Mouse (Mus musculus): Measurements from ENCODE around the gene Bcl2l11. TPM values are rescaled to one million over a fixed set of nuclear protein-coding genes. Genes with fewer than 3 reads are reported as not detected.

The Bcl2l11 gene
- polyA plus RNA-seq, 1 experiment from 2014 or later, result 19.7 TPM

GRCm38 (mm10) chr2:128132635-128133034 lies 6.8 kb downstream of the Bcl2l11 start:
- H3K27me3 ChIP-seq, result no peaks in the 10 kb centered on the region
- H3K9me3 ChIP-seq, result no peaks in the 10 kb centered on the region
- ATAC-seq (ENCODE audit: insufficient number of reproducible peaks, low FRiP score, low TSS enrichment, low read depth), result no peak
- peaks cover 33% of the 10 kb centered on the region for H3K36me3 ChIP-seq
- no peak overlapping the region for H3K4me3 ChIP-seq
- H3K4me1 ChIP-seq, result peaks cover 36% of the 10 kb centered on the region
- no peak overlapping the region for H3K4me2 ChIP-seq
- no peak overlapping the region for H3K9ac ChIP-seq
- WGBS, result 85% methylated on average over 5 of the region's 5 CpGs
- no peak overlapping the region for H3K27ac ChIP-seq

GRCm38 (mm10) chr2:128133865-128134264 lies 8.0 kb downstream of the Bcl2l11 start:
- no peak overlapping the region for H3K27ac ChIP-seq
- no peaks in the 10 kb centered on the region for H3K27me3 ChIP-seq
- no peak overlapping the region for H3K4me3 ChIP-seq
- H3K4me1 ChIP-seq, result peaks cover 35% of the 10 kb centered on the region
- ATAC-seq (ENCODE audit: insufficient number of reproducible peaks, low FRiP score, low TSS enrichment, low read depth), result no peak
- no peak overlapping the region for H3K4me2 ChIP-seq
- no peak overlapping the region for H3K9ac ChIP-seq
- no peaks in the 10 kb centered on the region for H3K9me3 ChIP-seq
- peaks cover 33% of the 10 kb centered on the region for H3K36me3 ChIP-seq

- Histone ChIP-seq H3K4me2 (no peak overlapping the region), H3K27ac (no peak overlapping the region), H3K9ac (no peak overlapping the region), H3K4me1 (peaks cover 41% of the 10 kb centered on the region), H3K4me3 (no peak overlapping the region), H3K36me3 (peaks cover 33% of the 10 kb centered on the region), H3K27me3 (no peaks in the 10 kb centered on the region), H3K9me3 (no peaks in the 10 kb centered on the region)
- 60% methylated on average over 5 of the region's 5 CpGs for WGBS
- ATAC-seq (ENCODE audit: insufficient number of reproducible peaks, low FRiP score, low TSS enrichment, low read depth), result no peak
Measured at GRCm38 (mm10) chr2:128134474-128134873, 8.6 kb downstream of the Bcl2l11 start.

DNA sequence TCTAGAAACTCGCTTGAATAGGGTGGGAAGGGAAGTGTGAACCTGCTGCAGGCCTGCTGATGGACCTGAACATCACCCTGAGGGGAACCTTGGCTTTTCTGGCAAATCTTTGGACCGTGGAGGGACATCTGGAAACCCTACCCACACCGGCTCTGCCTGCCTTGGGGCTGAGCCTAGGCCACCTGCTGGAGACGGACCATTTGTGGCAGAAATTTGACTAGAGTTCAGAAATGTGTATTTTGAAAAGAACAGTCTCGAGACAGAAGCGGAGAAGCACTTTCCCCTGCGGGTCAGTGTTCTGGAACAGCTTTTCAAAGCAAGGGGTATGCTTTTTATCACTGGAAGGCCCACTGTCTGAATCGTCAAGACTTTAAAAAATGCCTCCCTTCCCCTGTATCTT lies 9.1 kb downstream of the Bcl2l11 start:
- H3K27me3 ChIP-seq, result no peaks in the 10 kb centered on the region
- H3K4me3 ChIP-seq, result no peak overlapping the region
- no peaks in the 10 kb centered on the region for H3K9me3 ChIP-seq
- no peak overlapping the region for H3K9ac ChIP-seq
- peaks cover 45% of the 10 kb centered on the region for H3K4me1 ChIP-seq
- H3K36me3 ChIP-seq, result peaks cover 32% of the 10 kb centered on the region
- H3K27ac ChIP-seq, result no peak overlapping the region
- 52% methylated on average over 8 of the region's 8 CpGs for WGBS
- no peak for ATAC-seq (ENCODE audit: insufficient number of reproducible peaks, low FRiP score, low TSS enrichment, low read depth)
- H3K4me2 ChIP-seq, result no peak overlapping the region

- ATAC-seq (ENCODE audit: insufficient number of reproducible peaks, low FRiP score, low TSS enrichment, low read depth), result no peak
- Histone ChIP-seq H3K27me3 (no peaks in the 10 kb centered on the region), H3K4me2 (no peak overlapping the region), H3K36me3 (peaks cover 22% of the 10 kb centered on the region), H3K9ac (no peak overlapping the region), H3K4me3 (no peak overlapping the region), H3K9me3 (no peaks in the 10 kb centered on the region), H3K27ac (no peak overlapping the region), H3K4me1 (peaks cover 47% of the 10 kb centered on the region)
- 83% methylated on average over 16 of the region's 16 CpGs for WGBS
Measured at GRCm38 (mm10) chr2:128136769-128137433, 11.1 kb downstream of the Bcl2l11 start.

DNA sequence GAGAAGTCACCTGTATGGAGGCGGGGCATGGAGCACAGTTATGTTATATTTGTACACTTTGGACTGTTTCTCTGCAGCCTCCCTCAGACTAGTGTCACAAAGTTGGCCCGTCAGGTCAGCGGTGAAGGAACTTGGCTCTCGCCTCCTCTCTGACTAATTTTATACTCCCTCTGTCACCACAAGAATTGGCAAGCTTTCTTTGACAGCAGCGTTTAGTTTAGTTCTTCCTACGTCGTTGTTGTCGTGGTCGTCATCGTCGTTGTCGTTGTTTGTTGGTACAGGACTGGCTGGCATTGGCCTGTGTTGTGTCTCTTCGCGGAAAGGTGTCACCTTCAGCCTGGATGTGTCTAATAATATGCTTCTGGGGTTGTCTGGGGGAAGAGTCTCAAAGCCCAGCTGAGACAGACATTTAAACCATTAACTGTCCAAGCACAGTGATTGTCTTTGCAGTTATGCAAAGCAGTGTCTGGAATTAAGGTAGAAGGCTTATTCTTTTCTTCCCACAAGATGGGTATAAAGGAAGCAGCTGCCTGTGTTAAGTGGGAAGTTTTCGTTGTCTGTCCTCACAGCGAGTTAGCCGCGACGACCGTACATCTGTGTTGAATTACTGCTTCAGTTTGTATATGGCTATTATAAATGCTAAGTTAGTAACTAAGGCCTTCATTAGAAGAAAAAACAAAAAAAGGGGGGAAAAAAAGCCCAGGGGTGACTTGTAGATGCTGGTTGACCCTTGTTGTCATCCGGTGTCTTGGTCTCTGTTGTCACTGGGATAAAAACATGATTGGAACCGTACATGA lies 11.8 kb downstream of the Bcl2l11 start:
- H3K27ac ChIP-seq, result no peak overlapping the region
- no peak for ATAC-seq (ENCODE audit: insufficient number of reproducible peaks, low FRiP score, low TSS enrichment, low read depth)
- no peak overlapping the region for H3K4me2 ChIP-seq
- 50% methylated on average over 22 of the region's 22 CpGs for WGBS
- no peaks in the 10 kb centered on the region for H3K9me3 ChIP-seq
- peaks cover 22% of the 10 kb centered on the region for H3K36me3 ChIP-seq
- H3K27me3 ChIP-seq, result no peaks in the 10 kb centered on the region
- H3K9ac ChIP-seq, result no peak overlapping the region
- peaks cover 47% of the 10 kb centered on the region for H3K4me1 ChIP-seq
- no peak overlapping the region for H3K4me3 ChIP-seq

- Histone ChIP-seq H3K4me2 (no peak overlapping the region), H3K36me3 (peaks cover 21% of the 10 kb centered on the region), H3K27ac (no peak overlapping the region), H3K9me3 (no peaks in the 10 kb centered on the region), H3K27me3 (no peaks in the 10 kb centered on the region), H3K4me3 (no peak overlapping the region), H3K4me1 (peaks cover 47% of the 10 kb centered on the region), H3K9ac (no peak overlapping the region)
- WGBS, result 35% methylated on average over 8 of the region's 8 CpGs
- no peak for ATAC-seq (ENCODE audit: insufficient number of reproducible peaks, low FRiP score, low TSS enrichment, low read depth)
Measured at GRCm38 (mm10) chr2:128138924-128139323, 13.1 kb downstream of the Bcl2l11 start.

DNA sequence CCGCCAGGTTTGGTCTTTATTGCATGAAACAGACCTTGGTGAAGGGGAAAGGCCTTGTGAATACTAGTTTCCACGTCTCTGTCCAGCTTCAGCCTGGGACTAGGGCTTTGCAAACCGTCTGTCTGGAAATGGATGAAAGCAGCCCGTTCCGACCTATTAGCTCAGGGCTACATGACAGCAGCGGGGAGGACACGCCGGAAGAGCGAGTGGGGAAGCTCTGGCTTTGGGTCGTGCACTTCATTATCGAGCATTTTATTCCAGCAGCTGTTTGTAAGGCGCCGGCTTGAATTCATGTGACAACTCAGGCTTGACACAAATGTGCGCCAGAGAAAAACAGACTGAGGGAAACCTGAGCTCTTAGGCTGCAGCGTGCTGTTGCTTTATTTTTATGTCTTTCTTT lies 13.9 kb downstream of the Bcl2l11 start:
- peaks cover 16% of the 10 kb centered on the region for H3K36me3 ChIP-seq
- no peak for ATAC-seq (ENCODE audit: insufficient number of reproducible peaks, low FRiP score, low TSS enrichment, low read depth)
- peaks cover 40% of the 10 kb centered on the region for H3K4me1 ChIP-seq
- H3K27me3 ChIP-seq, result no peaks in the 10 kb centered on the region
- H3K4me2 ChIP-seq, result no peak overlapping the region
- 51% methylated on average over 15 of the region's 15 CpGs for WGBS
- no peak overlapping the region for H3K9ac ChIP-seq
- H3K9me3 ChIP-seq, result no peaks in the 10 kb centered on the region
- no peak overlapping the region for H3K4me3 ChIP-seq
- H3K27ac ChIP-seq, result no peak overlapping the region

GRCm38 (mm10) chr2:128140183-128140582 lies 14.3 kb downstream of the Bcl2l11 start:
- 70% methylated on average over 3 of the region's 3 CpGs for WGBS
- no peaks in the 10 kb centered on the region for H3K9me3 ChIP-seq

GRCm38 (mm10) chr2:128143992-128144391 lies 18.2 kb downstream of the Bcl2l11 start:
- Histone ChIP-seq H3K36me3 (peaks cover 24% of the 10 kb centered on the region), H3K27ac (no peak overlapping the region), H3K9me3 (no peaks in the 10 kb centered on the region)

More at GRCm38 (mm10) chr2:128140183-128140582, 14.3 kb downstream of the Bcl2l11 start:
- peaks cover 36% of the 10 kb centered on the region for H3K4me1 ChIP-seq
- peaks cover 15% of the 10 kb centered on the region for H3K36me3 ChIP-seq
- H3K27ac ChIP-seq, result no peak overlapping the region
- no peak overlapping the region for H3K9ac ChIP-seq
- H3K27me3 ChIP-seq, result no peaks in the 10 kb centered on the region
- H3K4me3 ChIP-seq, result no peak overlapping the region
- no peak for ATAC-seq (ENCODE audit: insufficient number of reproducible peaks, low FRiP score, low TSS enrichment, low read depth)
- H3K4me2 ChIP-seq, result no peak overlapping the region

DNA sequence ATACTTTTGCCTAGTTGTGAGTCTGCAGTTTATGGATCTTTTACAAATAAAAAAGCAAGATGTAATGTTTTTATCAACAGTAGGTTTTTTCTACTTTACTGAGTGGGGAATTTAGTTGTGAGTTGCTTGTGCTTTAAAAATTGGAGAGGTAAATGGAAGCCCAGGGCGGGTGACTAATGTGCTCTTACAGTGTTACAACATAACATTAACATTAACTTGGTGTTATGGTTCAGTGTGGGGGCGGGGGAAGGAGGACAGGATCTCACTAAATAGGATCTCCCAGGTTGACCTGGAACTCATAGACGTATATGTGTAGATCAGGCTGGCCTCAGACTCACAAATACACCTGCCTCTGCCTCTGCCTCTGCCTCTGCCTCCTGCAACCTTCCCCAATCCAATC lies 19.6 kb downstream of the Bcl2l11 start:
- Histone ChIP-seq H3K27me3 (no peaks in the 10 kb centered on the region), H3K9ac (no peak overlapping the region), H3K4me2 (no peak overlapping the region), H3K36me3 (peaks cover 35% of the 10 kb centered on the region), H3K4me1 (no peaks in the 10 kb centered on the region), H3K27ac (no peak overlapping the region), H3K9me3 (no peaks in the 10 kb centered on the region), H3K4me3 (no peak overlapping the region)
- WGBS, result 75% methylated on average over 3 of the region's 3 CpGs
- no peak for ATAC-seq (ENCODE audit: insufficient number of reproducible peaks, low FRiP score, low TSS enrichment, low read depth)

More at GRCm38 (mm10) chr2:128143992-128144391, 18.2 kb downstream of the Bcl2l11 start:
- Histone ChIP-seq H3K27me3 (no peaks in the 10 kb centered on the region), H3K9ac (no peak overlapping the region), H3K4me1 (peaks cover 12% of the 10 kb centered on the region), H3K4me2 (no peak overlapping the region), H3K4me3 (no peak overlapping the region)
- ATAC-seq (ENCODE audit: insufficient number of reproducible peaks, low FRiP score, low TSS enrichment, low read depth), result no peak

DNA sequence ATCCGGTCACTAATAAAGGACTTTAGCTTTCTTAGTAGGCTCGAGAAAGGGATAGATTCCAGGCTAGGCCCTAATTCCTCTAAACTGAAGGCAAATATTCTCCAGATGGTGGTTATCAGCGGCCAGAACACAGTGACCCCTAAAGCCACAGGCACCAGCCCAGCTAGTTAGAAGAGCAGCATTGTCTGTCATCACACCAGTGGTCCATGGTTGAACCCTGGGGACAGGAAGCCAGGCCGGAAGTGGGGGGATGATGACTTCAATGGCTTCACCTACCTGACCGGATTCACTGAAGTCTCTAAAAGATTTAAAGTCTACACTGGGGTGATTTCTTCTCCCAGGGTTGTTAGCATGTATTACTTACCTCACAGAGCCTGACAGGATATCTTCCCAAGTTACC lies 23.8 kb downstream of the Bcl2l11 start:
- 73% methylated on average over 5 of the region's 5 CpGs for WGBS

More for the DNA sequence above, 23.8 kb downstream of the Bcl2l11 start:
- no peaks in the 10 kb centered on the region for H3K27me3 ChIP-seq
- no peak overlapping the region for H3K4me2 ChIP-seq
- H3K36me3 ChIP-seq, result peaks cover 39% of the 10 kb centered on the region
- H3K9ac ChIP-seq, result no peak overlapping the region
- no peak overlapping the region for H3K27ac ChIP-seq
- no peak overlapping the region for H3K4me3 ChIP-seq
- no peaks in the 10 kb centered on the region for H3K9me3 ChIP-seq
- H3K4me1 ChIP-seq, result peaks cover 11% of the 10 kb centered on the region
- ATAC-seq (ENCODE audit: insufficient number of reproducible peaks, low FRiP score, low TSS enrichment, low read depth), result no peak

Data from limb, embryonic 15.5 days (tissue).